Comparison of ENCODE assay signal across 23 mouse cellular contexts in genomic region chr17:5862285-5862684, GRCm38 (mm10). TPM values are rescaled to one million over a fixed set of nuclear protein-coding genes. Genes with fewer than 3 reads are reported as not detected.
DNase-seq lines count a peak whose midpoint lies in the region; ATAC-seq lines count a peak whose summit lies in the region.
"Had no signal": no experiment of that assay in that cellular context is flagged by ENCODE, and none has a peak within 500 bp of the region (broad histone marks: within the 10 kb centered on the region; RNA-seq: fewer than 3 reads in every experiment).

No protein-coding gene starts in this region.

- DNase-seq in hindbrain, embryonic 11.5 days (ENCODE audit: low spot score), result no peak
- DNase-seq in neural tube, embryonic 11.5 days (ENCODE audit: low spot score), result no peak
- no peak for DNase-seq in neural tube, embryonic 10.5 days (ENCODE audit: extremely low spot score, low spot score)
- no peak for DNase-seq in natural killer cell, adult 2 months (ENCODE audit: low spot score in 2 of 2)
- no peak for DNase-seq in gastrocnemius, postnatal 10 days
- no peak for DNase-seq in layer of hippocampus, adult 18-20 months (ENCODE audit: low spot score in 2 of 2)
- DNase-seq: adrenal gland, postnatal 25 days; cerebellum, postnatal 14 days; embryo, embryonic 11 days; gastrocnemius, postnatal 25 days; heart, postnatal 10 days; right cerebral cortex, postnatal 25 days; thymus, postnatal 25 days had no signal

- H3K4me1 ChIP-seq in hindbrain, embryonic 12.5 days, result peaks cover 10% of the 10 kb centered on the region
- H3K4me1 ChIP-seq in hindbrain, embryonic 11.5 days (replicated peaks; ENCODE audit: control insufficient read depth, insufficient read depth, low read length), result no peaks in the 10 kb centered on the region
- peaks cover 4% of the 10 kb centered on the region; the same call in 1 of the 2 replicates for H3K4me1 ChIP-seq in neural tube, embryonic 11.5 days (ENCODE audit: control insufficient read depth, insufficient read depth, low read length)
- peaks cover 10% of the 10 kb centered on the region; the same call in 1 of the 2 replicates for H3K4me1 ChIP-seq in midbrain, embryonic 15.5 days
- H3K4me1 ChIP-seq: embryonic facial prominence, embryonic 15.5 days; limb, embryonic 10.5 days had no signal

- 15% methylated on average over 6 of the region's 6 CpGs for WGBS in hindbrain, embryonic 12.5 days
- 17% methylated on average over 6 of the region's 6 CpGs for WGBS in hindbrain, embryonic 11.5 days
- 10% methylated on average over 6 of the region's 6 CpGs for WGBS in neural tube, embryonic 11.5 days
- WGBS in midbrain, embryonic 15.5 days, result 6% methylated on average over 6 of the region's 6 CpGs

- no peaks in the 10 kb centered on the region for H3K27me3 ChIP-seq in hindbrain, embryonic 12.5 days
- H3K27me3 ChIP-seq in hindbrain, embryonic 11.5 days (ENCODE audit: control insufficient read depth, insufficient read depth, low read length), result no peaks in the 10 kb centered on the region
- no peaks in the 10 kb centered on the region for H3K27me3 ChIP-seq in neural tube, embryonic 11.5 days (ENCODE audit: control insufficient read depth, insufficient read depth, low read length)
- no peaks in the 10 kb centered on the region for H3K27me3 ChIP-seq in midbrain, embryonic 15.5 days (replicated peaks)
- H3K27me3 ChIP-seq: embryonic facial prominence, embryonic 15.5 days; kidney, embryonic 15.5 days; liver, embryonic 12.5 days; lung, embryonic 15.5 days had no signal

- H3K27ac ChIP-seq in hindbrain, embryonic 12.5 days, result no peak overlapping the region
- H3K27ac ChIP-seq in hindbrain, embryonic 11.5 days (ENCODE audit: low read depth, low read length), result no peak overlapping the region
- H3K27ac ChIP-seq in neural tube, embryonic 11.5 days (ENCODE audit: low read depth, low read length), result no peak overlapping the region
- H3K27ac ChIP-seq in midbrain, embryonic 15.5 days, result no peak overlapping the region
- H3K27ac ChIP-seq: embryonic facial prominence, embryonic 15.5 days; heart, embryonic 10.5 days; kidney, embryonic 15.5 days; layer of hippocampus, adult 2 months; limb, embryonic 10.5 days; liver, embryonic 12.5 days; lung, embryonic 15.5 days; macrophage had no signal

- H3K36me3 ChIP-seq in hindbrain, embryonic 12.5 days, result no peaks in the 10 kb centered on the region
- no peaks in the 10 kb centered on the region for H3K36me3 ChIP-seq in hindbrain, embryonic 11.5 days (ENCODE audit: control insufficient read depth, insufficient read depth, low read length)
- no peaks in the 10 kb centered on the region for H3K36me3 ChIP-seq in neural tube, embryonic 11.5 days (ENCODE audit: control insufficient read depth, insufficient read depth, low read length)
- H3K36me3 ChIP-seq in midbrain, embryonic 15.5 days (replicated peaks), result no peaks in the 10 kb centered on the region
- H3K36me3 ChIP-seq: embryonic facial prominence, embryonic 15.5 days; heart, embryonic 10.5 days; kidney, embryonic 15.5 days; limb, embryonic 10.5 days; liver, embryonic 12.5 days; lung, embryonic 15.5 days had no signal

- H3K4me3 ChIP-seq in hindbrain, embryonic 12.5 days, result no peak overlapping the region
- no peak overlapping the region for H3K4me3 ChIP-seq in hindbrain, embryonic 11.5 days (ENCODE audit: low read depth, low read length)
- H3K4me3 ChIP-seq in neural tube, embryonic 11.5 days (ENCODE audit: low read depth, low read length), result no peak overlapping the region
- H3K4me3 ChIP-seq in midbrain, embryonic 15.5 days, result no peak overlapping the region
- H3K4me3 ChIP-seq: embryonic facial prominence, embryonic 15.5 days; heart, embryonic 10.5 days; kidney, embryonic 15.5 days; layer of hippocampus, adult 2 months; limb, embryonic 10.5 days; liver, embryonic 12.5 days; lung, embryonic 15.5 days had no signal

- H3K4me2 ChIP-seq in hindbrain, embryonic 12.5 days (replicated peaks), result 0 out of 2 replicates have a peak overlapping the region, but pooled peaks have one; percentile 1
- no peak overlapping the region for H3K4me2 ChIP-seq in hindbrain, embryonic 11.5 days (replicated peaks; ENCODE audit: low read depth, low read length)
- H3K4me2 ChIP-seq in neural tube, embryonic 11.5 days (ENCODE audit: low read depth), result no peak overlapping the region
- H3K4me2 ChIP-seq in midbrain, embryonic 15.5 days, result 0 out of 2 replicates have a peak overlapping the region, but pooled peaks have one; percentile 2
- H3K4me2 ChIP-seq: embryonic facial prominence, embryonic 15.5 days; kidney, embryonic 15.5 days; liver, embryonic 12.5 days; lung, embryonic 15.5 days had no signal

- H3K9ac ChIP-seq in hindbrain, embryonic 12.5 days, result no peak overlapping the region
- no peak overlapping the region for H3K9ac ChIP-seq in hindbrain, embryonic 11.5 days (ENCODE audit: low read depth, low read length)
- H3K9ac ChIP-seq in neural tube, embryonic 11.5 days (ENCODE audit: low read length), result no peak overlapping the region
- H3K9ac ChIP-seq in midbrain, embryonic 15.5 days, result no peak overlapping the region
- H3K9ac ChIP-seq: embryonic facial prominence, embryonic 15.5 days; kidney, embryonic 15.5 days; liver, embryonic 12.5 days; lung, embryonic 15.5 days had no signal

- no peaks in the 10 kb centered on the region for H3K9me3 ChIP-seq in hindbrain, embryonic 12.5 days (replicated peaks)
- no peaks in the 10 kb centered on the region for H3K9me3 ChIP-seq in hindbrain, embryonic 11.5 days (ENCODE audit: control insufficient read depth, low read length)
- no peaks in the 10 kb centered on the region for H3K9me3 ChIP-seq in neural tube, embryonic 11.5 days (ENCODE audit: control insufficient read depth, low read length)
- H3K9me3 ChIP-seq in midbrain, embryonic 15.5 days, result no peaks in the 10 kb centered on the region
- H3K9me3 ChIP-seq: embryonic facial prominence, embryonic 15.5 days; heart, embryonic 10.5 days; kidney, embryonic 15.5 days; limb, embryonic 10.5 days; liver, embryonic 12.5 days; lung, embryonic 15.5 days had no signal

- peak; percentile 43; the same call in 1 of the 2 replicates for ATAC-seq in hindbrain, embryonic 12.5 days (ENCODE audit: low FRiP score)
- ATAC-seq in hindbrain, embryonic 11.5 days (ENCODE audit: low FRiP score), result no peak
- peak; percentile 53; the same call in 1 of the 2 replicates for ATAC-seq in neural tube, embryonic 11.5 days (ENCODE audit: insufficient read depth, low FRiP score, low TSS enrichment)
- no peak for ATAC-seq in midbrain, embryonic 15.5 days (replicated peaks)
- ATAC-seq: liver, embryonic 12.5 days had no signal

RNA-seq across cellular contexts. Expression of gene Snx9, which starts 21.2 kb away (rescaled TPM):
- polyA plus RNA-seq in hindbrain, embryonic 12.5 days (2016; fragmentation: Nextera tagmentation; extraction: Ambion mirVana), result 20.8 and 22.0 TPM in 2 replicates
- 20.7 and 22.5 TPM in 2 replicates for polyA plus RNA-seq in hindbrain, embryonic 11.5 days (2014; fragmentation: Nextera tagmentation; extraction: Ambion mirVana)
- 22.9 and 23.1 TPM in 2 replicates for polyA plus RNA-seq in neural tube, embryonic 11.5 days (2014; fragmentation: Nextera tagmentation; extraction: Ambion mirVana)
- 6.9 and 7.9 TPM in 2 replicates for polyA plus RNA-seq in midbrain, embryonic 15.5 days (2015; fragmentation: Nextera tagmentation; extraction: Ambion mirVana)
- 10 to 100 TPM; 28.2 to 29.8 TPM for total RNA-seq in gastrocnemius, postnatal 10 days (2021)
- total RNA-seq in layer of hippocampus, adult 18-20 months (2021), result 10 to 100 TPM; 15.2 to 15.3 TPM

Comparison
In these comparisons a context has a peak if more than half of its experiments do, and no peak if none do; other contexts are left out.
1. ATAC-seq: peak in hindbrain, embryonic 12.5 days (single experiment) and neural tube, embryonic 11.5 days (single experiment); none in hindbrain, embryonic 11.5 days (single experiment) and midbrain, embryonic 15.5 days (single experiment).
2. H3K4me2 ChIP-seq: peak in hindbrain, embryonic 12.5 days (single experiment) and midbrain, embryonic 15.5 days (single experiment); none in hindbrain, embryonic 11.5 days (single experiment) and neural tube, embryonic 11.5 days (single experiment).